Mouse (Mus musculus) macrophage (primary cell): Measurements from ENCODE around the gene Gm21969. TPM values are rescaled to one million over a fixed set of nuclear protein-coding genes. Genes with fewer than 3 reads are reported as not detected.

Experiments
- H3K27ac ChIP-seq: fragments of 350-480 bp; formaldehyde crosslinking; 2 replicates; pipeline ENCODE4 v1.9.0; 2021
- H3K36me3 ChIP-seq: fragments of 350-480 bp; formaldehyde crosslinking; 2 replicates; pipeline ENCODE4 v1.9.0; 2021; ENCODE audit errors: inconsistent target
- H3K4me3 ChIP-seq: fragments of 350-480 bp; formaldehyde crosslinking; 2 replicates; pipeline ENCODE4 v1.9.0; 2021; ENCODE audit errors: inconsistent target
- H3K79me2 ChIP-seq: fragments of 350-480 bp; formaldehyde crosslinking; 2 replicates; pipeline ENCODE4 v1.9.0; 2021; ENCODE audit errors: inconsistent target
- WGBS: methylation state at CpG from one replicate; pipeline ENCODE4 v1.1.7; 2026; ENCODE audit warnings: inconsistent platforms; ENCODE audit not compliant: missing documents; 5-methylcytosine and 5-hydroxymethylcytosine counted together
- polyA plus RNA-seq: library from polyadenylated mRNA; stranded (reverse); fragments of 250-400 nt; gene quantifications from 3 replicates; pipeline ENCODE4 v1.2.4, GENCODE M21; 2018; ENCODE audit warnings: inconsistent platforms

The Gm21969 gene
- polyA plus RNA-seq, 1 experiment from 2014 or later, result not detected

DNA sequence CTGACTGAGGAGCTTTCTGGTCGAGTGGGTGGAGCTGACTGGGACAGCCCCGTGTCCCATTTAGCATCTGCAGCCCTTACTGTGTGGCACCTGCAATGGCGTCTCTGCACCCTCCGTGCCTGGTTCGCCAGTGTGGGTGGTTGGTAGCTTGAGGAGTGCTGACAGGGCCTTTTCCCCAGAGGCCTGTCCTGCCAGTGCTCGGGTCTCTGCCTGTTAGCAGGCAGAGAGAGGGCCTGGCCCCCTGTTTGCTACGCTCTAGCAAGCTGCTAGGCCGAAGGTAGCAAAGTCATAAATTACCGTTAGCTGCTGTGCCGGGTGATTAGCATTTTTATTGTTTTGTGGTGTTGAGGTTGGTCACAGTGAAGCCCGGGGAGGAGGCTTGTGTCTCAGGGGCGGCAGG, 36.8 kb downstream of the Gm21969 start:
- H3K79me2 ChIP-seq, result no peaks in the 10 kb centered on the region
- no peak overlapping the region for H3K27ac ChIP-seq
- WGBS, result 65% methylated on average over 12 of the region's 12 CpGs
- no peaks in the 10 kb centered on the region for H3K36me3 ChIP-seq
- no peak overlapping the region for H3K4me3 ChIP-seq

DNA sequence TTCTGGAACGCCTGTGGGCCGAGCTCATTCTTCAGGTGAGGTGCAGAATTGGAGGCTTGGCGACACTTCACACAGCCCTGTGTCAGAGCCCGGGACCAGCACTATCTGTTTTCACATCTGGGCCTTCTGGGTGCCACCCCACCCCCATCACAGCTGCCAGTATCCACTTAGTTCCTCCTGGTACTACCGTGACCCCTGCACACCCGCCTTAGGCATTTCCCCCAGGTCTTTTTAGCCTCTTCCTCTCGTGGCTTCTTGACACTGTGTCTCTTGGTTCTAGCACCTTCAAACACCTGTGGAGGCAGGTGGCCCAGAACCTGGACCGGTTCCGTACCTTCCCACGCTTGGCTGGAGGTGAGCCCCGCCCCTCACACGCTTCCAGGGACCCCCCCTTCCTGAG, 37.3 kb downstream of the Gm21969 start:
- no peak overlapping the region for H3K27ac ChIP-seq

DNA sequence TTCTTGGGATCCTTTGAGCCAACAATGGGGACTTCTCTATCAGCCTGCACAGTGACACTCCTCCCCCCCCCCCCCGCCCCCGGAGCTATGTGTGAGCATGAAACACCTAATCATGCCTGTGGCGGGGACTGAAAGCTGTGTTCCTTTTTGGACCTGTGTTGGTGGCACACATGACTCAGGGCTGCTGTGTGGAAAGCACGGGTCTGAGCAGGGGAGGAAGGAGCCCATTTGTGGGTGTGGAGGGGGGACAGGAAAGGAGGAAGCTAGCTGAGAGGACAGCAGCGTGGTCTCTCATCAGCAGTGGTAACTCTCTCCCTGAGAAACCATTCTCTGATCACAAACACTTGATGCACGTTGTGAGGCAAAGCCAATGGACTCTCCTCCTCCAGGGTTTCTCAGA, 37.8 kb downstream of the Gm21969 start:
- 11% methylated on average over 4 of the region's 6 CpGs for WGBS
- H3K27ac ChIP-seq, result no peak overlapping the region
- H3K36me3 ChIP-seq, result no peaks in the 10 kb centered on the region
- H3K4me3 ChIP-seq, result no peak overlapping the region
- H3K79me2 ChIP-seq, result no peaks in the 10 kb centered on the region

More for the DNA sequence above, 37.3 kb downstream of the Gm21969 start:
- H3K36me3 ChIP-seq, result no peaks in the 10 kb centered on the region
- H3K4me3 ChIP-seq, result no peak overlapping the region
- 28% methylated on average over 12 of the region's 12 CpGs for WGBS
- no peaks in the 10 kb centered on the region for H3K79me2 ChIP-seq

DNA sequence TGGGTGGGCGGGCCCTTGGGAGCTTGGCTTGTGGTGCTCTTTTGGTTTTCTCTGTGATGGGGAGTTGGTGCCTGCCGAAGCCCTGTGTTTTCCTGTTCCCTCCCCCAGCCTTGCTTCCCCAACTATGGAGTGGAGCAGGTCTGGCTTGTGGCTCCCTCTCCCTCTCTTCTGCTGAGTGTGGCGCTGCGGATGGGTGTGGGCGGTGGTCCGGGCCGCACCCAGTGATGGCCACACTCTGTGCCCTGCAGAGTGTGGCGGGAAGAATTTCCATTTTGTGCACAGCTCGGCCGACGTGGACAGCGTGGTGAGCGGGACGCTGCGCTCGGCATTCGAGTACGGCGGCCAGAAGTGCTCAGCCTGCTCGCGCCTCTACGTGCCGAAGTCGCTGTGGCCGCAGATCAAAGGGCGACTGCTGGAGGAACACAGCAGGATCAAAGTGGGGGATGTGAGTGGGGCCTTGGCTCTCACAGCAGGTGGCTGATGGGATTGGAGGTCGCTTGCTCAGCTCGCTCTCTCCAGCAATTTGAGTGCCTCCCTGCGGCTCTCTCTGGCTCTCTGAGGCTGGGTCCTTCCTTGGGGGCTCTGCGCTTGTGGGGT, 38.9 kb downstream of the Gm21969 start:
- H3K27ac ChIP-seq, result no peak overlapping the region
- H3K36me3 ChIP-seq, result no peaks in the 10 kb centered on the region
- H3K4me3 ChIP-seq, result no peak overlapping the region
- WGBS, result 81% methylated on average over 29 of the region's 30 CpGs
- H3K79me2 ChIP-seq, result no peaks in the 10 kb centered on the region

DNA sequence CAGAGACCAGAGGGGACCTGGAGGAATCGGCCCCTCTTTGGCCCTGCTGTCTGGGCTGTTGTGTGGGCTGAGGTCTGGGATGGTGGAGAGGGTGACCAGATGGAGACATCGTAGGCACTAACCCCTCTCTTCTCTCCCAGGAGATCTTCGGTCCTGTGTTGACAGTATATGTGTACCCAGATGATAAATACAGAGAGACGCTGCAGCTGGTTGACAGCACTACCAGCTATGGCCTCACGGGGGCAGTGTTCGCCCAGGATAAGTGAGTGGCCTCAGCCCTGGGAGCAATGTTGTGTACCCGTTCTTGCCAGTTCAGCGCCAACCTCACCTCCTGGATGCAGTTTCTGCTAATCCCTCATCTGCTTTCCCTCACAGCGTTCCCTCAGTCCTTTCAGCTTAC, 41.0 kb downstream of the Gm21969 start:
- no peak overlapping the region for H3K27ac ChIP-seq
- WGBS, result 24% methylated on average over 9 of the region's 9 CpGs
- H3K36me3 ChIP-seq, result no peaks in the 10 kb centered on the region
- H3K4me3 ChIP-seq, result no peak overlapping the region
- H3K79me2 ChIP-seq, result no peaks in the 10 kb centered on the region

DNA sequence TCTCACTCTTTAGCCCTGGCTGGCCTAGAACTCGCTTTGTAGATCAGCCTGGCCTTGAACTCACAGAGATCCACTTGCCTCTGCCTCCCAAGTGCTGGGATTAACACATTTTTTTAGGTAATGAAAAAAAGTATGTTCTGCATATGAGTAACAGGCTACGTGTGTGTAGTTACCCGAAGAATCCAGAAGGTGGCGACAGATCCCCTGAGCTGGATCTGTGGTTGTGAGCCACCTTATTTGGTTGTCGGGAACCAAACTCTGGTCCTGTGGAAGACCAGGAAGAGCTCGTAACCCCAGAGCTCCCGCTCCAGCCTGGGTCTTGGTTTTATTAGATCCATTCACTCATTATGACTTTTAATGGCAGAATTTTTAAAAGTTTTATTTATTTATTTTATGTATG, 43.9 kb downstream of the Gm21969 start:
- Histone ChIP-seq H3K4me3 (no peak overlapping the region), H3K27ac (no peak overlapping the region), H3K79me2 (no peaks in the 10 kb centered on the region), H3K36me3 (no peaks in the 10 kb centered on the region)
- WGBS, result 96% methylated on average over 7 of the region's 7 CpGs

DNA sequence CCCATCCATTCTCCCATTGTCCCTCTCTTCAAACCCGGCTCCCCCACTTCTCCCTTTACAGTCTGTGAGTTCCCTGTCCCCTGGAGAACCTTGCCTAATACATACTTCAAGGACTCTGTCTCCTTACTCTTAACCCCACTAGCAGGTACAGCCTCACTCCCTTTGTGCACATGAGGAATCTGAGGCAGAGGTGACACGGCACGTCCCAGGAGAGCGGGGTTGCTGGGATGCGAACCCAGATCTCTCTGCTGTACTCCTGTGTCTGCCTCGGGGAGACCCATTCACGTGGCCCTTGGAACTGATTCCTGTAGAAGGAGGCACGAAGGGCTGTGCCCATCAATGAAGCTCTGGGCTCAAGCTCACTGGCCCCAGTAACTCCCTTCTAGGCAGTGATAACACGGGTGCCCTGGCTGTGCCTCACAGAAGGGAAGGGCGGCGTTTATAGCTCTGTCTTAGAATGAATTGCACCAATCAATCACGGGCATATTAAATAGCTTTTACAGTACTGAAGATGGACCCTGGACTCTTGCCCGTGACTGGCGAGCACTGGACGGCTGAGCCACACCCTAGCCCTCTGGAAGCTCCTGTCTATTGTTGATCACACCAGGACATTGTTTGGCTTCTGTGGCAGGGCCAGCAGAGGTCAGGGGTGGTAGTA, 47.2 kb downstream of the Gm21969 start:
- no peaks in the 10 kb centered on the region for H3K79me2 ChIP-seq
- H3K4me3 ChIP-seq, result no peak overlapping the region
- no peaks in the 10 kb centered on the region for H3K36me3 ChIP-seq
- WGBS, result 92% methylated on average over 15 of the region's 15 CpGs
- no peak overlapping the region for H3K27ac ChIP-seq

DNA sequence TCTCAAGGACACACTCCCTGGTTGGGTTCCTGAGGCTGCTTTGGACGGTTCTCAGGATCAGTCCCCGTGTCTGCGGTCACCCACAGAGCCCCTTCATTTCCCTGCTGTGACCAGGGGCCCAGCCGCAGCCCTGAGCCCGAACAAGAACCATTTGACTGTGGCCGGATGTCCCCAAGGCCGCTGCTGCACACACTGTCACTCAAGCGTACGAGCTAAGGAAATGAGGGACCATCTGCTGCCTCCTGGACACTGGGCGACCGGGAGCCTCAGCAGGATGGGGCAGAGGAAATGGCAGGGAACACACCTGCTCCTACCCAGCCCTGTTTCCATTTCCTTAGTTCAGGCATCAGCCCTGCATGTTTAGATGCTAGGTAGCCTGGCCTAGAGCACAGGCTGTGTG, 47.9 kb downstream of the Gm21969 start:
- no peaks in the 10 kb centered on the region for H3K36me3 ChIP-seq
- 76% methylated on average over 11 of the region's 11 CpGs for WGBS
- no peak overlapping the region for H3K27ac ChIP-seq
- H3K79me2 ChIP-seq, result no peaks in the 10 kb centered on the region
- H3K4me3 ChIP-seq, result no peak overlapping the region

DNA sequence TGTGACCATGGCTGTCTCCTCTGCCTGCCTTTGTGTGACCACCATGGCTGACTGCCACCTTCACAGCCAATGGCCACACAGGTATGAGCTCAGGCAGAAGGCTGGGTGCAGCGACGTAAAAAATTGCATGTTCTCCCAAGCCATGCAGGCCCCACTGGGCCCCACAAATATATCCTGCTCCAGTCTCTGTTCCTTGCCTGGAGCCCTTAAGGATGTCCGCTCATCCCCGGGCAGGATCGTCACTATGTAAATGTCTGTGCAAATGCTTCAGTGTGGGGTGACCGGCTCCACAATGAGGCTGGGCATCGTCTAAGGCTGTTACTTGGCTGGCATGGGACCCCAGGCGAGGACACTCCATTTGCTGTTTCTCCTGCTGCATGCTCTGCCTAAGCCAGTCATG, 50.3 kb downstream of the Gm21969 start, which contains the start of gene Tas1r2:
Tas1r2 (plus strand) TSS at position 301 of the 400 bp plus-strand sequence.
- H3K27ac ChIP-seq, result no peak within 1 kb of the TSS
- no peaks in the 10 kb centered on the region for H3K36me3 ChIP-seq
- no peak within 1 kb of the TSS for H3K4me3 ChIP-seq
- 89% methylated on average over 8 of the region's 8 CpGs for WGBS
- no peaks in the 10 kb centered on the region for H3K79me2 ChIP-seq

DNA sequence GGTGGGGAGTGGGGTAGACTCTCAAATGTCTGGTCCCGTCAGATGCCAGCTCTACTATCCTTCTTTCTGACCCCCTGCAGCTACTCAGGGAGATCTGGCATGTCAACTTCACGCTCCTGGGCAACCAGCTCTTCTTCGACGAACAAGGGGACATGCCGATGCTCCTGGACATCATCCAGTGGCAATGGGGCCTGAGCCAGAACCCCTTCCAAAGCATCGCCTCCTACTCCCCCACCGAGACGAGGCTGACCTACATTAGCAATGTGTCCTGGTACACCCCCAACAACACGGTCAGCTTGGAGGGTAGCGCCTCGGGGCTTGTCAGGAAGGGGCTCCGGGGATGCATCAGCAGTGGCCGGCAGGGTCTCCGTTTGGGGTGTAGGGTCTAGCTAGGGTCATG, 58.9 kb downstream of the Gm21969 start:
- no peaks in the 10 kb centered on the region for H3K36me3 ChIP-seq
- no peaks in the 10 kb centered on the region for H3K79me2 ChIP-seq
- H3K27ac ChIP-seq, result no peak overlapping the region
- H3K4me3 ChIP-seq, result no peak overlapping the region
- 93% methylated on average over 14 of the region's 14 CpGs for WGBS

DNA sequence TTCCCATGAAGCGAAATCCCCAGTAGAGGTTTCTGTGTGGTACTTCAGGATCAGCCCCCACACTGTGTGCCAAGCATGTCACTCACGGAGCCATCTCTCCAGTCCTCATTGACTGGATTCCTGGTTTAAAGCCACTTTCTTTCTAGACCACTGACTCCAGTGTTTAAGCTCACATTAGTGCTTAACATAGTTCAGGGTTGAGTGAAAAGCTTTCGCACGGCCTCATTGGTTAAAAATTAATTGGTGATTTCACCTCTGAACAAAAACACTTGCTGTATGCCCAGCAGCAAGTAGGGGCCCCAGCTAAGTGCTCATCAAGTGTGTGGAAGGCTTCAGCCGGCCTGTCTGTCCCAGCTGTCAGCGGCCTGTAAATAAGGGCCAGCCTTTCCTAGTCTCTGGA, 64.6 kb downstream of the Gm21969 start:
- WGBS, result 93% methylated on average over 6 of the region's 6 CpGs
- H3K27ac ChIP-seq, result no peak overlapping the region

DNA sequence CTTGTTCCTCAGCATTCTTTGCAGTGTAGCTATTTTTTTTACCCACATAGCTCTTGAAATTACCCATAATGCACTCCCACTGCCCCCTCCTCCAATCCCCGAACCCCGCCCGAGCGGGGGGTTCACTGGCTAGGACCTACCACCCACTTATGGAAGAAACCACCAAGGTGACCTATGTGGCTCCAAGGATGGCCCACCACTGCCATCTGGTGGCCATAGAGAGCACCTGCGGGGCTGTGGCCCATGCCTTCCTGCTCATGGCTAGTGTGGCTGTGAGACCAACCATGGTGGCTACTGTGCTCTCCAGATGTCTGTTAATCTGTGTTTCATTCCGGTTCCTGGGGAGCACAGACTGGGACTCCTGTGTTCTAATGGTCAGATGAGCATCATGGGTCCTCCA, 66.9 kb downstream of the Gm21969 start:
- no peaks in the 10 kb centered on the region for H3K36me3 ChIP-seq
- no peak overlapping the region for H3K27ac ChIP-seq
- no peaks in the 10 kb centered on the region for H3K79me2 ChIP-seq
- WGBS, result 10% methylated on average over 6 of the region's 6 CpGs
- H3K4me3 ChIP-seq, result no peak overlapping the region

More for the DNA sequence above, 64.6 kb downstream of the Gm21969 start:
- H3K36me3 ChIP-seq, result no peaks in the 10 kb centered on the region
- H3K4me3 ChIP-seq, result no peak overlapping the region
- H3K79me2 ChIP-seq, result no peaks in the 10 kb centered on the region

DNA sequence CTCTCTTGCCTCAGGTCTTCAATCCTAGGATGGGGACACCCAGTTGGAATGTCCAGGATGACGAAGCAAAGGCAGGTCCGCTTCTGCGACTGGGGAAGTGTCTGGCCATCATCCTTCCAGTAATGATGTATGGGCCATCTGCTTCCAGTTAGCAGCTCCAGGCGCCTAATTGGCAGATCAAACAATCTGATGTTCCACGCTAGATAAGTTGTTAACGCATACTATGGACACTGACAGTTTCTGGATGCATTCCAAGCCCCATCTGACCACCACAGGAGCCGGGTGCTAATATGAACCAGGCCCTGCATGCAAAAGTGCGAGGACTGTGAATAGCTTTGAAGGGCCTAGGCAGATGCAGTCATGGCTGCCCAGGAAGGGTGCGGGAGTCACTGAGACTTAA, 72.7 kb downstream of the Gm21969 start:
- Histone ChIP-seq H3K79me2 (no peaks in the 10 kb centered on the region), H3K36me3 (no peaks in the 10 kb centered on the region), H3K27ac (no peak overlapping the region), H3K4me3 (no peak overlapping the region)
- WGBS, result 84% methylated on average over 9 of the region's 9 CpGs

DNA sequence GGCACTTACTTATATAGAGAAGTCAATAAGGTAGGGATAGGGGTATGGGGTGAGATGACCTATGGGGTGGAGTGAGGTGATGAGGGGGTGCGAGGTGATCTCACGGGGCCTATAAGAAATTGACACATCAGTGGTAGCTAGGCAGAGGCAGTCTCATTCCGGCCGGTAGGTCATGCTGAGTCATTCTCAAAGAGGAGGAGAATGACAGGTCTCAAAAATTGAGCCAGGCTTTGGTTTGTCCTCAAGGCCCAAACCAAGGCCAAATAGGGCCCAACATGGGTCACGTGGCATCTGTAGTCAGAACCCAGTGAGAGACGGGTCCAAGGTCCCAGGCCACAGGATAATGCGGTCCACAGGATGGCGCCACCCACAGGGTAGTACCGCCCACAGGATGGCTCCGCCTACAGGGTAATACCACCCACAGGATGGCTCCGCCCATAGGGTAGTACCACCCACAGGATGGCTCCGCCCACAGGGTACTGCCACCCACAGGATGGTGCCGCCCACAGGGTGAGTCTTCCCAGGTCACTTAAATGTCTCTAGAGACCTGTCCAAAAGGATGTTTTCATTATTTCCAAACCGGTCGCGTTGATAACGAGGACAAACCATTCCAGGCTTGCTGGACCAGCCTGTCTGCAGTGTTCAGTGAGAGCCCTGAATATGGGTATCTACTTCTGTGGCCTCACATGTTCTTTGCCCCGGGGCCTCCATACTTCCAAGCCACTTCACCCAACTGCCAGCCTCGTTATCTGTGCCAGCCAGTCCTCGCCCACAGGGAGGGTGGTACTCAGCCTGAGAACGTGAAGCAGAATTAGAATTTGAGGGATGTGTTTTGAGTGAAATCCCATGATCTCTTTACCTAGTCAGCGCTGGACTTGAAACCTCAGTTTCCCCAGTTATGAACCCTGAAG, 81.0 kb downstream of the Gm21969 start:
- no peaks in the 10 kb centered on the region for H3K36me3 ChIP-seq
- H3K27ac ChIP-seq, result no peak overlapping the region
- WGBS, result 79% methylated on average over 22 of the region's 22 CpGs
- H3K79me2 ChIP-seq, result no peaks in the 10 kb centered on the region
- no peak overlapping the region for H3K4me3 ChIP-seq

DNA sequence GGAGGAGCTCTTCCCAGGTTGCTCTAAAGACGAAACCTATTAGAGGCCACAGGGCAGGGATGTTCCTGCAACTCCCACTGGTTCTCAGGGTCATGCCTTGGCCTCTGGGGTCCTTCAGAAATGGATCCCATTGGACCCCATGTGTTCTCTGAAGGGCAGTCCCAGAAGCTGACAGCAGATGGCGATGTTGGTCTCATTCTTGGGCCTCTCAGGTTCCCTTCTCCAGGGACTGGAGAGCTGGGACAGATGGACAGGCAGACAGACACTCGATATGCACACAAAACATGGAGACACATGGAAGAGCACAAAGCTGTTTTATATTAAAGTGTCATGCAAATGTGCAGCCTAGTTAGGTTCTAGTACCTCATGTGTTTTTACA, 81.6 kb downstream of the Gm21969 start:
- Histone ChIP-seq H3K36me3 (no peaks in the 10 kb centered on the region), H3K79me2 (no peaks in the 10 kb centered on the region), H3K4me3 (no peak overlapping the region), H3K27ac (no peak overlapping the region)
- WGBS, result 22% methylated on average over 3 of the region's 3 CpGs
